Mouse (Mus musculus): ENCODE results near the gene Cfap299. TPM values are rescaled to one million over a fixed set of nuclear protein-coding genes. Genes with fewer than 3 reads are reported as not detected.

Gene Cfap299
- polyA plus RNA-seq, 1 experiment, result not detected

DNA sequence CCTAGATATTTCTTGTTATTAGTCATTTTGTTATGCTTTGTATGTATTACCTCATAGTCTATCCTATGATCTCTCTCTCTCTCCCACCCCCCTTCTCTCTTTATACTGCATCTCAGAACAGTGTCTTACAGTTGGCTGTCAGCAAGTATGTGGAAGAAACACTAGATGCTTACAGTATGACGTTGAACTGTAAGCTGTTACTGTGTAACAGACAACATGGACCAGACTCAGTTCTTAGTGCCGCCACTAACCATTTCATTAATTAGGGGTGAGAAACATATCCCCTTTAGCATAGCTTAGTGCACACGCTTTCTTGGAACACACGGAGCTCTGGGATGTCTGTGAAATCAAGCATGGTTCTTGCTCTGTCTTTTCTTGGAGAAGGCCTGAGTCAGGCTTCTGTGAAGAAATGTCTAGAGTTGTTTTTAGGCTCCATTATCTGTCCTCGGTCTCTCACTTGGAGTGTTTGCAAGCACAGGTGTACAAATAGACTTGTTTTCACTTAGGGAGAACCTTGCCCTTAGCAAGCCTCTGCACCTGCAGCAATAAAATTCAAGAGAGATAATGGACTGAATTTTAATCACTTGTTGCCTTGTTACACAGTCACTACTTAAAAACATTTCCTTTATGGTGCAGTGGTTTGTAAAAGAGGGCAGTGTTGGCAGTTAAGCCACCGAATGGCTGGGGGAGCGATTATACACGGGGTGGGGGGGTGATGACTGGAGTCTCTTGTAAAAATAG is 47.1 kb downstream of the Cfap299 start:
- no peak for TF ChIP-seq POLR2A (IDR thresholded peaks at IDR 0.05; ENCODE audit: borderline replicate concordance, low read depth, low read length)
- TF ChIP-seq CTCF (IDR thresholded peaks at IDR 0.05; ENCODE audit: low read depth, low read length), result no peak
- H3K4me1 ChIP-seq (ENCODE audit: control insufficient read depth, insufficient read depth, low read length), result no peaks in the 10 kb centered on the region
- H3K27ac ChIP-seq (ENCODE audit: insufficient read depth, low read depth, low read length), result no peak overlapping the region
- H3K4me3 ChIP-seq (ENCODE audit: insufficient read depth, low read length), result no peak overlapping the region

DNA sequence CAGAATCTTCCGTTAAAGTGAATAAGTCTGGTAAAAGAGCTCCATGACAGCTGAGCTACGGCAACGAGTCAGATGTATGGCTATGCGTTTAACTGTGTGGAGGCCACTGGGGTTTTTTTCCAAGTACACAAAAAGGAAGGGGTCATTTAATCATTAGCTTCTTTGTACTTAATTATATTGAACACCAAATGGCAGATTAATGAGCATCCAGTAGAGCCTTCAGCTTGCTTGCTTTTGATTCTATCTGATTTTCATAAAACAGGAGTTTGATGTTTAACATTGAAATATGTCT is 47.6 kb downstream of the Cfap299 start:
- no peak for TF ChIP-seq POLR2A (IDR thresholded peaks at IDR 0.05; ENCODE audit: borderline replicate concordance, low read depth, low read length)
- TF ChIP-seq CTCF (IDR thresholded peaks at IDR 0.05; ENCODE audit: low read depth, low read length), result no peak
- Histone ChIP-seq H3K27ac (ENCODE audit: insufficient read depth, low read depth, low read length) (no peak overlapping the region), H3K4me3 (ENCODE audit: insufficient read depth, low read length) (no peak overlapping the region), H3K4me1 (ENCODE audit: control insufficient read depth, insufficient read depth, low read length) (no peaks in the 10 kb centered on the region)

- no peak overlapping the region for H3K4me3 ChIP-seq (ENCODE audit: insufficient read depth, low read length)
- no peaks in the 10 kb centered on the region for H3K4me1 ChIP-seq (ENCODE audit: control insufficient read depth, insufficient read depth, low read length)
- no peak for TF ChIP-seq POLR2A (IDR thresholded peaks at IDR 0.05; ENCODE audit: borderline replicate concordance, low read depth, low read length)
- no peak for TF ChIP-seq CTCF (IDR thresholded peaks at IDR 0.05; ENCODE audit: low read depth, low read length)
- H3K27ac ChIP-seq (ENCODE audit: insufficient read depth, low read depth, low read length), result no peak overlapping the region
Observed at GRCm38 (mm10) chr5:98380360-98380759, 51.3 kb downstream of the Cfap299 start.

DNA sequence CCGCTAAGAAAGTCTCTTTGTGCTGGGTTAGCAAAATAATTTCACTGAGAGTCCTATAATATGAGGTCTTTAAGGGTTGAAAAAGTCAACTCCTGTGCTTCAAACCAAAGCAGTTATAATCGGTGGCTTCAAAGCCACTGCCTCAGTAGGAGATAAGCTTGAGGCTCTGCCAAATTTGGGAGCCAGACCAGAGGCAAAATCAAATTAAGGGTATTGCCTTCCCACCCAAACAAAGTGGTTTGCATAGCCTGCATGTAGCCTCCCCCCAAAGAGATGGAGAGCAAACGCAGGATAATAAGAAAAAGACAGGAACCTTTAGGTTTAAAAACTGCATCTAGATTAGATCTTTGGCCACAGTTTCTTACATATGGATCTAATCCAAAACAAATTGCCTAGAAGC is 58.0 kb downstream of the Cfap299 start:
- Histone ChIP-seq H3K27ac (ENCODE audit: insufficient read depth, low read depth, low read length) (no peak overlapping the region), H3K4me3 (ENCODE audit: insufficient read depth, low read length) (no peak overlapping the region), H3K4me1 (ENCODE audit: control insufficient read depth, insufficient read depth, low read length) (no peaks in the 10 kb centered on the region)
- no peak for TF ChIP-seq CTCF (IDR thresholded peaks at IDR 0.05; ENCODE audit: low read depth, low read length)
- no peak for TF ChIP-seq POLR2A (IDR thresholded peaks at IDR 0.05; ENCODE audit: borderline replicate concordance, low read depth, low read length)

- Histone ChIP-seq H3K27ac (ENCODE audit: insufficient read depth, low read depth, low read length) (no peak overlapping the region), H3K4me3 (ENCODE audit: insufficient read depth, low read length) (no peak overlapping the region), H3K4me1 (ENCODE audit: control insufficient read depth, insufficient read depth, low read length) (no peaks in the 10 kb centered on the region)
- TF ChIP-seq POLR2A (IDR thresholded peaks at IDR 0.05; ENCODE audit: borderline replicate concordance, low read depth, low read length) (no peak), CTCF (IDR thresholded peaks at IDR 0.05; ENCODE audit: low read depth, low read length) (no peak)
Observed at GRCm38 (mm10) chr5:98402165-98402564, 73.1 kb downstream of the Cfap299 start.

- no peak overlapping the region for H3K4me3 ChIP-seq (ENCODE audit: insufficient read depth, low read length)
- H3K27ac ChIP-seq (ENCODE audit: insufficient read depth, low read depth, low read length), result no peak overlapping the region
- TF ChIP-seq POLR2A (IDR thresholded peaks at IDR 0.05; ENCODE audit: borderline replicate concordance, low read depth, low read length), result no peak
- TF ChIP-seq CTCF (IDR thresholded peaks at IDR 0.05; ENCODE audit: low read depth, low read length), result no peak
- H3K4me1 ChIP-seq (ENCODE audit: control insufficient read depth, insufficient read depth, low read length), result no peaks in the 10 kb centered on the region
Observed at GRCm38 (mm10) chr5:98410060-98410459, 81.0 kb downstream of the Cfap299 start.

- Histone ChIP-seq H3K4me3 (ENCODE audit: insufficient read depth, low read length) (no peak overlapping the region), H3K4me1 (ENCODE audit: control insufficient read depth, insufficient read depth, low read length) (no peaks in the 10 kb centered on the region), H3K27ac (ENCODE audit: insufficient read depth, low read depth, low read length) (no peak overlapping the region)
- TF ChIP-seq CTCF (IDR thresholded peaks at IDR 0.05; ENCODE audit: low read depth, low read length) (no peak), POLR2A (IDR thresholded peaks at IDR 0.05; ENCODE audit: borderline replicate concordance, low read depth, low read length) (no peak)
Observed at GRCm38 (mm10) chr5:98416385-98417145, 87.5 kb downstream of the Cfap299 start.

DNA sequence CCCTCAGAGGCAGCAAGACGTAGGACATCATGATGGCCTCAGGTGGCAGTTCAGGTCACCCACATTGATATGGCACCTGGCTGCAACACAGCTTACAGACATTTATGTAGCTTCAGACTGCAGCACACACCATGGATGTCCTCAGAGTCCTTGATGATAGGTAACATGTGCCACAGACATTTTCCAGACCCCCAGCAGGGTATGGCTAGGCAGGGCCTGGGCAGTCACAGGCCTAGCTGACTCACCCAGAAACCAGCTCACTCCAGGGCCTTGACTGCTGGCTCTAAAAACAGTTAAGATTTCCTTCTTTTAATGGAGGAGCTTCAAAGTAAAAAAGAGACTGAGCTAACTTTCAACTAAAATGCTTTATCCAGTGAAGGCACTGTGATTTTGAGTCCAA is 95.9 kb downstream of the Cfap299 start:
- TF ChIP-seq POLR2A (IDR thresholded peaks at IDR 0.05; ENCODE audit: borderline replicate concordance, low read depth, low read length) (no peak), CTCF (IDR thresholded peaks at IDR 0.05; ENCODE audit: low read depth, low read length) (no peak)
- Histone ChIP-seq H3K27ac (ENCODE audit: insufficient read depth, low read depth, low read length) (no peak overlapping the region), H3K4me1 (ENCODE audit: control insufficient read depth, insufficient read depth, low read length) (no peaks in the 10 kb centered on the region), H3K4me3 (ENCODE audit: insufficient read depth, low read length) (no peak overlapping the region)

DNA sequence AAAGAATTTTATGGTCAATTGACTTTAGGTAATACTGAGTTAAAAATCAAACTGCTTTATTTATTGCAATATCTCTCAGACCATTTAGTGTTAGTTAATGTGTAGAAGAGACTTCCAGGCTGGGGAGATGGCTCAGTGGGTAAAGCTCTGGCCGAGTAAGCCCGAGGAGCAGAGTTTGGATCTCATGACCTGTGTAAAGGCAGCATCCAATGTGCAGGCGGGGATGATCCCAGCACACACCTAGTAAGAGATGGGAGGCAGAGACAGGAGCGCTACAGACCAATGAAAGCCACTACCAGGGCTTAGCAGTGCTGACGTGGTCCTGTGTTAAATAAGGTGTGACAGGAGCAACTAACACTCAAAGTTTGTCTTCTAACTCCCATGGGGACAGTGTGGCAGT is 97.0 kb downstream of the Cfap299 start:
- no peak overlapping the region for H3K27ac ChIP-seq (ENCODE audit: insufficient read depth, low read depth, low read length)
- no peak overlapping the region for H3K4me3 ChIP-seq (ENCODE audit: insufficient read depth, low read length)
- no peaks in the 10 kb centered on the region for H3K4me1 ChIP-seq (ENCODE audit: control insufficient read depth, insufficient read depth, low read length)
- TF ChIP-seq CTCF (IDR thresholded peaks at IDR 0.05; ENCODE audit: low read depth, low read length), result no peak
- TF ChIP-seq POLR2A (IDR thresholded peaks at IDR 0.05; ENCODE audit: borderline replicate concordance, low read depth, low read length), result no peak

GRCm38 (mm10) chr5:98430060-98430459 is 101.0 kb downstream of the Cfap299 start:
- TF ChIP-seq POLR2A (IDR thresholded peaks at IDR 0.05; ENCODE audit: borderline replicate concordance, low read depth, low read length), result no peak
- TF ChIP-seq CTCF (IDR thresholded peaks at IDR 0.05; ENCODE audit: low read depth, low read length), result no peak
- no peaks in the 10 kb centered on the region for H3K4me1 ChIP-seq (ENCODE audit: control insufficient read depth, insufficient read depth, low read length)
- H3K27ac ChIP-seq (ENCODE audit: insufficient read depth, low read depth, low read length), result no peak overlapping the region
- H3K4me3 ChIP-seq (ENCODE audit: insufficient read depth, low read length), result no peak overlapping the region
